Mouse (Mus musculus) right cerebral cortex, postnatal 10 days (tissue): ENCODE data around the gene Gimap8.

ENCODE experiments used
- DNase-seq, 2 experiments: peaks; one replicate each; pipeline ENCODE4 v3.0.0; 2021; ENCODE audit warnings: low spot score in 2 of 2

Gimap8 gene

DNA sequence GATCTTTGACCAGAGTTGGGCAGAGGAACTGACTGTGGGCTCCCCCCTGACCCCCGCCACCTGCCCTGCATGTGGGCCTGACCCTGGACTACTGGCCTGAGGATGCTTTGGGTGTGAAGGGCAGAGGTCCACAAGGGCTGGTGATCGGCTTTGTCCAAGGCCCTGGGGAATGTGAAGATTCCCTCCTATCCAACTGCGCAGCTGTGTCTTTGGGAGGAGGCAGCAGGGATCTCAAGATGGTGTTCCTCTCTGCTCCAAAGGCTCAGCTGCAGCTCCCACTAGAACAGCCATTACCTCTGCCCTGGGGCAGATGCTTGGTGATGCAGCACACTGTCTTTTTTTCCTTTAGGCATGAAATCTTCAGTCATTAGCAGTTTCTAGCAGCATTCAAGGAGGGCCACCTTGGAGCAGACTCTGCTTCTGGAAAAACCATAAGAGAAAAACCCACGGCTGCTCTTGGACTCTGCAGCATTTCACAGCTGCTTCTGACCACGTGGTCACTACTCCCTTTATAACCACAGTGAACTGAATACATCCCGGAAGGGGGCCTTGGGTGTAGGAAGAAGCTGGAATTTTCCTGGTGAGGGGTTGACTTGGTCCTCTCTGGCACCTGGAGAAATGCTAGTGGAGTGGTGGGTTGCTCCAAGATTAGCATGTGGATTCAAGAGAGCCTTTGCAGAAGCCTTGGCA, 9.1 kb upstream of the Gimap8 start:
- no peak for DNase-seq

DNA sequence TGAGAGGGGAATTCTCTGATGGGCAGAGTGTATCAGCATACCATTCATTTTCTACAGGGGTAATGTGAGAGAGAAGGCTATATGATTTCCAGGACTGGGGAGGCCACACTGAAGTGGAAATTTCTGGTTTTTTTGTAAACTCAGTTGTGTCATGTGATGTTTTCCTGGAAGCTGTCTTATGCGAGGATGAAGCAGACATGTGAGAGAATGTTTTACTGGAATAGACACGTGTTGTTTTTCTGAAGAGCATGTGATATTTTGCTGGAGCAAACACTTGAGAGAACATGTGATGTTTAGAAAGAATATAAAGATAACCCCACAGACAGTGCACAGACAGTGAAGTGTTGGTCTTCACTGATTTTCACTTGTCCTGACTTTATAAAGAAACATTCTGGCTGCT, 8.5 kb upstream of the Gimap8 start:
- no peak for DNase-seq

DNA sequence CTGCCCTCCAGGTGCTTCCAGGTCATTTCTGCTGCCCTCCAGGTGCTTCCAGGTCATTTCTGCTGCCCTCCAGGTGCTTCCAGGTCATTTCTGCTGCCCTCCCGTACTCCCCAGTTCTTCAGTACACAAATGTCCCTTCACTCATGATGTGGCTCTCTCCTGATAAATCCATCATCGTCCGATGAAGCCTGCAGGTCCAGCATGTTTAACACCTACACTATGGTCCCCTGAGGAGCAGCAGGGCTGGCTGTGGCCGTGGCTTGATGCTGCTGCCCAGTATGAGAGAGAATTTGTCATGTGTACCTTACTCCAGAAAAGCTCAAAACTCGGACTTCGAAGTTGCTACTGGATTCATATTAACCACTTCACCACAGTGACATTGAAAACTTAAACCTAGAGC, 5.6 kb upstream of the Gimap8 start:
- DNase-seq: no peak

DNA sequence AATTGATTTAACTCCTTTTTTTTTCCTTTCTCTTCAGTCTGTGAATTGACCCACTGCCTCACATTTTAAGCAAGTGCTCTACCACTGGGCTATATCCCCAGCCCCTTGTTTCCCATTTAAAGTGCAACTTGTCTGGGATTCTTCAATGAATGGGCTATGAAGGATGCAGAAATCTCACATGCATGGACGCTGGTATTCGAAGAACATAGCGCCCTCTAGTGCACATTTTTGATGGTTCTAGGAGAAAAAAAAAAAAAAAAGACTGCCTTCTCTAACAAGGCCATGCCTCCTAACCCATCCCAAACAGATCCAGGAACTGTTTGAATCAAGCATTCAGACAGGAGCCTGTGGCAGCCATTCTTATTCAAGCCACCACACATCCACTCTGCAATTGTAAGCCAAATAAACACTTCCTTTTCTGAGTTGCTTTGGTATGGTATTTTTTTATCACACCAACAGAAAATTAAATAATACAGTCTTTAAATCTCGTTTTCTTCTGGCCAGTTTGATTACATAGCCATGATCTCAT, 4.2 kb upstream of the Gimap8 start:
- DNase-seq: no peak

DNA sequence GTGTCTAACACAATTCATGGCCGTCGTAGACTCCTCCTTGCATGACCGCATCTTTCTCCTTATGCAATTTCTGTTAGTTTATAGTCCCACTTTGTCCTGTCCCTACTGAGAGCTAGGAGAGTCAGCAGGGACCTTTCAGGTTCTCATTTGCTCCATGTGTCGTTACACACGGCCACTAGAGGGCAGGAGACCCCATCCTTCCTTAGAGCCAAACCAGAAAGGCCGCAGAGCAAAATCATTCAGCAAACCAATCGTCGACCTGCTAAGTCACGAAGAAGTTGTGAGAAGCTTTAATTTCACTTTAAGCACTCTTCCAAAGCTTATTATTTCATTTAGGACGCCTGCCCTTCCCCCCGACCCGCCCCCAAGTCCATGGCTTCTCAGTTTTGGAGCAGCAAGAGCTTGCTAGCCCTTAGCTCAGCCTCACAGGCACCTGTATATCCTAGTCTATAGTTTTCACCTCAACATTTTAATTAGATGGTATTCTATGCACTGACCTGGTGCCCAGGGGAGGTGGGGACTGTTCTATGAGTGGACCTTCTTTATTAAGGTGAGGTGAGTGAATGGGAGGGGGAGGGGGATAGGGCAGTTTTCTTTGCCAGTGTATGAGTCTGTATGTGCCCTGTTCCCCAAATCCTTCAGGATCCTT, 1.2 kb upstream of the Gimap8 start:
- DNase-seq: peak; percentile 71 to 85

DNA sequence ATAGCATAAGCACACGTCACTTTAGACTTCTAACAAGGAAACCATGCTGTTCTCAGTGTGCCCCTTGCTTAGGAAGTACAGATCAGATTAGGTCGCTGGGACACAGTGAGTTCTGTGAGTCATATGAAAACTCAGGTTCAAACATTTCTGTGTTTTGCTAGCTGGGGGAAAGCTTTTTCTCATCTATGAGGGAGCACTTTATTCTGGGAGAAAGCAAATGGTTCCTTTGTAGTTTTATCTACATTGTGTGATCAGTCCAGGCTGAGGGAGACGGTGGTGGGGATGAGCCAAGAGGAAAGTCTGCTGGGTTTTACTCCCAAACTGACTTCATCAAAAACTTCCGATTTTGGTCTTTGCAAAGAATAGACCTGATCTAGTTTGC, 734 bp upstream of the Gimap8 start:
- no peak for DNase-seq

DNA sequence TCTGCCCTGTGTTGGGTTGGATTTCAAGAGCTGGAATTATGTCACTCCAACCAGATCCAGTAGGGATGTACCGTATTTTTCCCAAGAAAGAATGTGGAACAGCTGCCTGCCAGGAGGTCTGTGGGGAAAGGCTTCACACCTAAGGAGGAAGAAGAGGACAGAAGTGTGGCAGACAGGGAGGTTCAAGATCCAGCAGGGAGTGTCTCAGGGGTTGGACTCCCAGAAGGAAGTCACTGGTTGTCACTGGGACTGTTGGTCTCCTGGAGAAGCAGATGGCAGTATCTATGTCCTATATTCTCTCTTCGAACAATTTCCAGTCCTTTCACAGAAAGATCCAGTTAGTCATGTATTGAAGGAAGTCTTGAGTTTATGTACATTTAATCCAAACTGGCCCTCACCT, 577 bp downstream of the Gimap8 start:
- DNase-seq: no peak

DNA sequence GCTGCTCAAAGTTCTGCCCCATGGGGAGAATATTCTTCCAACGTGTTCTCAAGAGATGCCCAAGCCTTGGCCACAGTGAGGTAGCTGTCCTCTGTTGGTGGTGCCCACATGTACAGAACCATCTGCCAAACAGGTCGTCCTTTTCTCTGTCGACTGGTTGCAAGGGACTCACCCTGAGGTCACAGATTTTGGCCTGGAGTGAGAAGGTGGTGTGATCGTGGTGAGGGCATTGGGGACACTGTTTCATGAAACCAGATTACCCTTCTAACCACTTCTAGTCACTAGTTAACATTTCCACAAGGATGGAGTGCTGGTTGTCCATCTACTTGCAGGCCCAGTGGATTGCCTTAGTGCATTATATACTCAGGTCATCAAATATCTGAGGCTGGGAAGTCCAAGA, 1.7 kb downstream of the Gimap8 start:
- no peak for DNase-seq

DNA sequence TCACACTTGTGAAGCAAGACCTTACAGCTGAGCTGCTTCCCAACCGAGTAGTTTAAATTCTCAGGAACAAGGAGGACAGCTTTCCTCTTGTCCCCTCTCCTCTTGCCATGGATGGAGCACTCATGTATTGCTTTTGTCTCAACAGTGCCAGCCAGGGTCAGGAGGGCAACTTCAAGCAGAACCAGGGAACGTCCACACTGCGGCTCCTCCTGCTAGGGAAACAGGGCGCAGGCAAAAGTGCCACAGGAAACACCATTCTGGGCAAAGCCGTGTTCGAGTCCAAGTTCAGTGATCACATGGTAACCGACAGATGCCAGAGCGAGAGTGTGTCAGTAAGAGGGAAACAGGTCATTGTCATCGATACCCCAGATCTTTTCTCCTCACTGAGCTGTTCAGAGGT, 3.0 kb downstream of the Gimap8 start:
- no peak for DNase-seq

DNA sequence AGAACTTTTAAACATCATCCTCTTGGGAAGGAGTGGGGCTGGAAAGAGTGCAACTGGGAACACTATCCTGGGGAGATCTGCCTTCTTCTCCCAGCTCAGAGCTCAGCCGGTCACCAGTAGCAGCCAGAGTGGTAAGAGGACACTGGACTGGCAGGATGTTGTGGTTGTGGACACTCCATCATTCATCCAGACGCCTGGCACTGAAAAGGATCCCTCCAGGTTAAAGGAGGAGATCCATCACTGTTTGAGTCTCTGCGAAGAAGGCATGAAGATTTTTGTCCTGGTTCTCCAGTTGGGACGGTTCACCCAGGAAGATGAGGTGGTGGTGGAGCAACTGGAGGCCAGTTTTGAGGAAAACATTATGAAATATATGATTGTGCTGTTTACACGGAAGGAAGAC, 11.7 kb downstream of the Gimap8 start:
- DNase-seq: no peak

DNA sequence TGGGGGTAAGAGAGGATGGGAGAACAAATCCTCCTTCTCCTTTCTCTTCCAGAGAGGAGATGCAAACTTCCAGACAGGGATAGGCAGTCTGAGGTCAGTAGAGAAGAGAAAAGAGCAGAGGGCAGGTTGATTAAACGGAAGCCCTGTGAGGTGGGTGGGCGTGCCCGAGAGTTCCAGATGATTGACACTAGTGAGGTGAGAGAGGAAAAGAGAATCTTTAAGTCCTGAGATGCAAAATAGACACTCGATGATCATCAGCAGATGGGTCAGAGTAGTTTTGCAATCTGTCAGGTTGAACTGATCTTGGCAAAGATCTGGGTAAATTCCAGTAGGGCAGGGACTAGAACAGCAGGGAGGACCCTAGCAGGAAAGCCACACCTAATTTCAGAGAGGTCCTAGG, 17.7 kb downstream of the Gimap8 start:
- no peak for DNase-seq

DNA sequence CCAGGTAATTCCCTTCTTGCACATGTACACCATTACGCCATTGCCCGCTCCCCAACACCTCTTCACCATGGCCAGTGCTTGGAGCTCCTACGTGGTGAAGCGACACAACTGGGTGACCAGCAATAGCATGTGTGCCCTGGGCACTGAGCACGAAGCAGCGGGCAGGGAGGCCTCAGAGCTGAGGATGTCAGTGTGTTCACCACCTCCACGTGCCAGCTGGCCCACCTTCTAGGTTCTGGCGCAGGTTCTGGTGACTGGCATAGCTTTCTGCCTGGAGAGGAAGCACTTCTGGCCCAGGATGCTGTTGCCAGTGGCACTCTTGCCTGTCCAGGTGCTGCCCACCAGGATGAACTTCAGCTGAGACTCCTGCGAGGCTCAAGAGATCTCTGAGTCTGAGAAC, 18.4 kb downstream of the Gimap8 start:
- no peak for DNase-seq

DNA sequence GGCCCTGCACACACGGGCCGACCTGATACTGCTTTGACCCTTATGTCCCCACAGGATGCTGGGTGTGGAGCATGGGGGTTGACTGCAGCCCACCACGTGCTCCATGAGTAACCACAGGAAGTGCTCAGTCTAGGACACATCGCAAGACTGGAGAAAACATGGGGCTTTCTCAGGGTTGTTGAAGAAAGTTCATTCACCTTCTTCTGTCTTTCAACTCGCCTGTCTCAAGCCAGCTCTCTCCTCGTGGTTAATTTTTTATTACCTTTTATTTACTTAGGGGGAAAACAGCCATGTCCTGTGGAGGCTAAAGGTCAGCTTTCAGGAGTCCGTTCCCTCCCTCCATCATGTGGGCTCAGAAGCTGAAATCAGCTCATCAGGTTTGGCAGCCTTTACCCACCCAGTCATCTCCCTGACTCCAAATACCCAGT, 19.1 kb downstream of the Gimap8 start:
- no peak for DNase-seq

DNA sequence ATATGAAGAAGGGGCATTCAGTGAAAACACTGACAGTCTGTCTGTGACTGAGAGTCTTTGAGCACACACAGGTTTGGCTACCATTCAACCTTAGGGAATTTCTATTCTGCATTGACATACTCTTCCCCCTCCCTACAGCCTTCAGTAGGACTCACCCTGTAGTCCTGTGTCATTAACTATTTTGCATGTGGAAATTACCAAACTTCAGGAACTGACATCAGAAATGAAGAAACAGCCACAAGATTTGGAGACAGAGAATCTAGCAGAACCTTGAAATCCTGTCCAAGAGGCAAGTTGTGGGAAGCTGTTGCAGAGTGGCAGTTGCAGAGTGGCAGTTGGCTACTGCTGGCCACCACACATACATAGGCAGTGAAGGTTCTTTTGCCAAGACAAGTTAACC, 21.0 kb downstream of the Gimap8 start:
- DNase-seq: no peak

DNA sequence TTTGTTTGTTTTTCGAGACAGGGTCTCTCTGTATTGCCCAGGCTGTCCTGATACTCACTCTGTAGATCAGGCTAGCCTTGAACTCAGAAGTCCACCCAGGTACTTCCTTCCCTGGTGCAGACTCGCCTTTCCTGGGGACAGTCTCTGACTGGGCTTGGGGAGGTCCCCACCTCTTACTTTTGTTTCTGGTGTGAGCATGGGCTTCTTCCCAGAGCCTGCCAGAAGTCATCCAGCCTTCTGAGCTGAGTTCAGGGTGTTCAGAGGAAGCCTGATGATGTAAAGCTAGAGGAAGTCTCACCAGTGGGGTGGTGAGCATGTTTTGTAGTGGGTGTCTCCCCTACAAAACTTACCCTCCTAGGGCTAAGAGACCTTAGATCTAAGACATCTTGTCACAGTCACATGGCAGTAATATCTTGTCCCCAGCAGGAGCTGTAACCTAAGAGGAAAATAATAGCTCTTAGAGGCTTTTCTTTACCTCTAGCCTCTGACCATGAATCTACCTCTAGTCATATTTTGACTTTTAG, 22.5 kb downstream of the Gimap8 start:
- DNase-seq: no peak

DNA sequence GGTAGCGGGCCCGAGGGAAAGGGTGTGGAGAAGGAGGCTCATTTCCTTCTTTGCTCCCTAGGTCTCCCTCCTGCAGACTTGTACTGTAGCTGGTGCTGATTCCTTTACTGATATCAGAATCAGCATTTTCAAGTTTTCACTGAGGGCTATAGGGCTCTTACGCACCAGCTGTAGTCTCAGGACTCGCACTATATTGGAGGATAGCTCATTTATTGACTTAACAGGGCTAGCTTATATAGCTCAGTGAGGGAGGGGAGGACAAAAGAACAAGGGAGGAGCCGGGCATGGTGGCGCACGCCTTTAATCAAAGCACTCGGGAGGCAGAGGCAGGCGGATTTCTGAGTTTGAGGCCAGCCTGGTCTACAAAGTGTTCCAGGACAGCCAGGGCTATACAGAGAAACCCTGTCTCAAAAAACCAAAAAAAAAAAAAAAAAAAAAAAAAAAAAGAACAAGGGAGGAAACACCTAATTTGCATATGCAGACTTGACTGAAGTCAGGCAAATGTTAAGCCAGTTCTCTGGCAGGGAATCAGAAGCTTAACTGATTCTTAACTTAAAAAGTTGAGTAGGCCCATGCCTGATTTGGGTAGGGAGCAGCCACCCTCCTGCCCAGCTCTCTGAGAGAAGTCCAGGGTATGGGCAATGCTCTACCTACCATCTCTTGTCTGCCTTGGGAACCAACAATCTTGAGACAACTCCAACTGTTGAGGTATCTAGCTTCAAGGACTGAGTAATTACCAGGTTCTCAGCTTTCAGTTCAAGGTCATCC, 27.4 kb downstream of the Gimap8 start:
- no peak for DNase-seq

DNA sequence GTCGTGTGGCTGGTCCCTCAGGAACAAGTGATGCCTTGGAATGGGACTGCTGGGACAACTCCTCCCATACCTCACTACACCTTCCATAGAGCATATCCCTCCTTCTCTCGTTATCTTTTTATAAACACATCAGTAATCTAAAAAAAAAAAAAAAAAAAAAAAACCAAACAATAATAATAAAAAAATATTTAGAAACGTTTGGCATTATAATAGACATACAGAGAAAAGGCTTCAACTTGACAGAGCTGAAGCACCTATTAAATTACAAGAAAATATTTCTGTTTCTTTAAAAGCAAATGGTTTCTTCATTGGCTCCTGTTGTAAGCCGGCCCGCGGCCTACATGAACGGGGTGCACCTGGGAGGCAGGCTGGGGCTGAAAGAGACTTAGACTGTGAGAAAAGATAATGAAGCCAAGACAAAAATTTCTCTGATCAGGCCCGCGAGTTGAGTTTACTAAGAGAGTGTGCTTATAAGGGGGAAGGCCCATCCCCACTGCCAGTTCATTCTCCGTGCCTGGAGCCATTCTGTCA, 28.4 kb downstream of the Gimap8 start:
- DNase-seq: no peak

DNA sequence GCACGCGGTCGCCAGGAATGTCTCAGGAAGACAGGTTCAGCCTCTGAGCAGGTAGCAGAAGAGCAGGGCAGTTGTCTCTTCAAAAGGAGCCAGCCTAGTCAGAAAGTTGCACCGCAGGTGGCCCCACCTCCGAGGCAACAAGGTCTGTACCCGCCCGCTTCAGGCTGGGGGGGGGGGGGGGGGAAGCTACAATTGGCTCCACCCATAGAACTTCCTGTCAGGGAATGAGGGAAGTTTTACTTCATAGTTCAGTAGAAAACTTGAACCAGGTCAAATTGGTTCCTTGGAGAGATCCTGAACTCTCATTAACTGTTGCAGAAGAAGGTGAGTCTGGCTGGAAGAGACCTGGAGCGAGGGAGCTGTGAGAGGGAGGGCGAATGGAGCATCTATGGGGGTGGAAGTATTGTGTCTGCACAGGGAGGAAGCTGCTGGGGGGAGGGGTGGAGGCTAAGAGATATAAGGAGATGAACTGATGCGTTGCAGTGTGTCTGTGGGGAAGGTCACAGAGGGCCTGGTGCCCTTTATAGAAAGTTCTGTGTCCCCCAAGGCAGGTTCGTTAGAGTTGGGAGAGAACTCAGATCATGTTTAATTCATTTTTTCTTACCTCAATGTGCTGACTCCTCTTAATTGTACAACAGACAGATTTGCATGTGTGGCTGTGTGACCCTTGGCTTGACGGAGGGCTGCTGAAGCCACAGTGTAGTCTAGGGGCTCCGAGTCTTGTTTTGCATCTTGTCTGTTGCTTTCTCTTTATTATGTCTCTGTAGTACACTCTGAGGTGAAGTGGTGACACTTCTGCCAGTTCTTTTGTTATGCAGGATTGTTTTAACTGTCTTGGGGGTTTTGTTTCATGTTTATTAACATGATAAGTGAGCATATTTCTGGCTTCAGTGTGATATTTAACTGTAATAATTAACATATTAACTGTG, 29.2 kb downstream of the Gimap8 start, which contains the start of gene Gimap9:
Gimap9 (plus strand) TSS at position 199 of the 929 bp plus-strand sequence.
- DNase-seq: peak in 1 of 2 experiments; percentile 30

DNA sequence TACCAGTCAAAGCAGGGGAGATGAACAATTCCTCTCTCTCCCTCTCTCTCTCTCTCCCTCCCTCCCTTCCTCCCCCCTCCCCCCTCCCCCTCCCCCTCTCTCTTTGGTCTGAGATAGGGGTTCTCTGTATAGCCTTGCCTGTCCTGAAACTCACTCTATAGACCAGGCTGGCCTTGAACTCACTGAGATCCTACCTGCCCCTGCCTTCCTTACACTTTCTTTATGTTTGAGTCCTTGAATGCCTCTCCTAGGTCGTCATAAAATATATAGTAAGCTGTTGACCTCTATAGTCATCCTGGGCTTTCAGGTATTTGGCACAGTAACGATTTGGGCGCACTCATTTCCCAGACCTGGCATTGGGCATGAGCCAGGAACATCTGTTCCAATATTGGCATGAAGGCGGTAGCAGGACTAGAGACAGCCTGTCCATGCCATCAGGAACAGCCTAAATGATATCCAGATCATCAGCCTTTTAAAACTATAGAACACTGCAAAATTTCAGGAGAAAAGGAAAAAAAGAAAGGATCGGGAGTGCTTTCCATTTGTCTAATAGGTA, 29.9 kb downstream of the Gimap8 start:
- DNase-seq: no peak

DNA sequence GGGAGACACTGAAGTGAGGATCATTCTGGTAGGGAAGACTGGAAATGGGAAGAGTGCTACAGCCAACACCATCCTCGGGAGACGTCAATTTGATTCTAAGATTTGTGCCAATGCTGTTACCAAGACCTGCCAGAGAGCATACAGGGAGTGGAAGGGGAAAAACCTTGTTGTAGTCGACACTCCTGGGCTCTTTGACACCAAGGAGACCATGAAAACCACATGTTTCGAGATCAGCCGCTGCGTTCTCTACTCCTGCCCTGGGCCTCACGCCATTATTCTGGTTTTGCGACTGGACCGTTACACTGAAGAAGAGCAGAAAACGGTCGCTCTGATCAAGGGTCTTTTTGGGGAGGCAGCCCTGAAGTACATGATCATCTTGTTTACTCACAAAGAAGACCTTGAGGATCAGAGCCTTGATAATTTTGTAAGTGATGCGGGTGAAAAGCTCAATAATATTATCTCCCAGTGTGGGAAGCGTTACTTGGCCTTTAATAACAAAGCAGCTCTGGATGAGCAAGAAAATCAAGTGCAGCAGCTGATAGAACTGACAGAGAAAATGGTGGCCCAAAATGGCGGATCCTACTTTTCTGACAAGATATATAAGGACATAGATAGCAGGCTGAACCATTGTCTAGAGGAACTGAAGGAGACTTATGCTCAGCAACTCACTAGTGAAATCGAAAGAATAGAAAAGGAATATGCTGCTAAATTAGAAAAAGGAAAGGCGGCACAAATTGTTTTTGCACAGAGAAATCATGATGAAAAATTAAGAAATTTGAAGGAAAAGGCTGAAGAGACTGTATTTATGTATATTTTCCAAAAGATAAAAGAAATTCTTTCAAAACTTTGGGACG, 30.7 kb downstream of the Gimap8 start:
- no peak for DNase-seq
